ENCODE assay signal across 17 mouse cellular contexts in genomic region chr9:103677811-103678210, GRCm38 (mm10).
"Had no signal": no experiment of that assay in that cellular context is flagged by ENCODE, and none has a peak within 500 bp of the region (broad histone marks: within the 10 kb centered on the region; RNA-seq: fewer than 3 reads in every experiment).

No protein-coding gene starts in this region.

- ATAC-seq: liver, postnatal 0 days; midbrain, embryonic 16.5 days had no signal

- H3K27ac ChIP-seq: limb, embryonic 12.5 days; liver, embryonic 13.5 days; lung, embryonic 15.5 days; macrophage; midbrain, embryonic 12.5 days; neural tube, embryonic 13.5 days had no signal

- H3K27me3 ChIP-seq: limb, embryonic 12.5 days; liver, embryonic 13.5 days; lung, embryonic 15.5 days; midbrain, embryonic 12.5 days; neural tube, embryonic 13.5 days had no signal

- H3K4me1 ChIP-seq: liver, embryonic 13.5 days; lung, embryonic 15.5 days had no signal

- H3K9me3 ChIP-seq: limb, embryonic 12.5 days; liver, embryonic 13.5 days; lung, embryonic 15.5 days; midbrain, embryonic 12.5 days; neural tube, embryonic 13.5 days had no signal

- H3K36me3 ChIP-seq: limb, embryonic 12.5 days; liver, embryonic 13.5 days; lung, embryonic 15.5 days; midbrain, embryonic 12.5 days; neural tube, embryonic 13.5 days had no signal

- DNase-seq: kidney, postnatal 4 days; liver; liver, embryonic 13.5 days; liver, postnatal 0 days; lung, postnatal 14 days; retina, postnatal 1 day; right cerebral cortex, postnatal 4 days; spleen, adult 18-20 months; thymus, adult 18-20 months; thymus, postnatal 14 days had no signal

- H3K9ac ChIP-seq: limb, embryonic 12.5 days; liver, embryonic 13.5 days; liver, postnatal 0 days; lung, embryonic 15.5 days; midbrain, embryonic 12.5 days; neural tube, embryonic 13.5 days had no signal

- H3K4me2 ChIP-seq: limb, embryonic 12.5 days; liver, embryonic 13.5 days; lung, embryonic 15.5 days; midbrain, embryonic 12.5 days; neural tube, embryonic 13.5 days had no signal

- H3K4me3 ChIP-seq: layer of hippocampus, adult 2 months; limb, embryonic 12.5 days; liver, embryonic 13.5 days; lung, embryonic 15.5 days; midbrain, embryonic 12.5 days; neural tube, embryonic 13.5 days had no signal
